Mouse (Mus musculus) bone marrow, adult 2 months (tissue): ENCODE results near the gene Clca4b.

Source experiments
- CTCF ChIP-seq: fragments of 200-500 bp; IDR thresholded peaks from 2 replicates; pipeline ENCODE4 v1.5.1; 2011; ENCODE audit warnings: low read length, control low read depth; ENCODE audit not compliant: control insufficient read depth, insufficient read depth
- POLR2A ChIP-seq: fragments of 200-500 bp; IDR thresholded peaks from 2 replicates; pipeline ENCODE4 v1.6.1; 2011; ENCODE audit warnings: low read depth, mild to moderate bottlenecking, control low read depth, low read length, borderline replicate concordance; ENCODE audit not compliant: control insufficient read depth

DNA sequence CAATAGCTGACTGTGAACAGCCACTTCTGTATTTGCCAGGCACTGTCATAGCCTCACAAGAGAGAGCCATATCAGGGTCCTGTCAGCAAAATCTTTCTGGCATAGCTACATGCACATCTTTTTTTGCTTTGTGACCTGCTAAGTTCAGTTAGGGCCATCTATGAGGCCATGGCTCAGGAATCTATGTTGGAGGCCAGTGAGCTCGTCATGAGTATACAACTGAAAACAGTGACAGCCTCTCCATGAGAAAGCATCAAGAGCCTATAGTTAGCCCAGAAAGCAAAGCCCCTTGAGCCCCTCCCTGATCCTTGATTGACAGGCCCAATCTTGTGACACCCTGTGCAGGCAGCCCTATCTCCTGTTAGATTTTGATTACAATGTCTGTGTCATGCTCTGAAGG, 43.8 kb upstream of the Clca4b start:
- TF ChIP-seq CTCF (no peak), POLR2A (no peak)
